ENCODE assay signal across 10 mouse cellular contexts in the genomic region with DNA sequence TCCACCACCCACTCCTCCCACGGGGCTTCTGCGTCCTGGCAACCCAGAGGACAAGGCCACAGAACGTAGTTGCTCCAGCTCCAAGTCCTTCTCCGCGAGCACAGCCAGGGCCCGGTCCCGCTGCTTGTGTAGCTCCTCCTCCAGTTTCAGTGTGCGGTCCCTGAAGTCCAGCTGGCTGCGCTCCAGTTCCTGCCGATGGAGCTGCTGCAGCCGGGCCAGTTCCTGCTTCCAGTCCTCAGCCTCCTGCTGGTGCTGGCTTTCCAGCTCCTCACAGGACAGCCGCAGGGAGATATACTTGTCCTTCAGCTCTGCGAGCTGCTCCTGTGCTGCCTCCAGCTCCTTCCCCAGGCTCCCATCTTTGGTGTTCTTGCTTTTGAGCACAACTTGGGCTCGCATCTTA. TPM values are rescaled to one million over a fixed set of nuclear protein-coding genes. Genes with fewer than 3 reads are reported as not detected.
A peak's percentile ranks its signal among the peaks of the same experiment; 100 is the strongest.
DNase-seq lines count a peak whose midpoint lies in the region; ATAC-seq and TF ChIP-seq lines count a peak whose summit lies in the region.
"Had no signal": no experiment of that assay in that cellular context is flagged by ENCODE, and none has a peak within 500 bp of the region (broad histone marks: within the 10 kb centered on the region; RNA-seq: fewer than 3 reads in every experiment).

No protein-coding gene starts in this region.

- peaks cover 44% of the 10 kb centered on the region for H3K4me1 ChIP-seq in kidney, embryonic 16.5 days (ENCODE audit: insufficient read depth, low read length)
- peaks cover 19% of the 10 kb centered on the region; the same call in 1 of the 2 replicates for H3K4me1 ChIP-seq in lung, postnatal 0 days (ENCODE audit: insufficient read depth, low read depth, low read length)

- H3K9me3 ChIP-seq in kidney, embryonic 16.5 days (ENCODE audit: low read length), result no peaks in the 10 kb centered on the region
- H3K9me3 ChIP-seq in lung, postnatal 0 days (ENCODE audit: low read length), result no peaks in the 10 kb centered on the region
- H3K9me3 ChIP-seq: liver, embryonic 13.5 days had no signal

- H3K36me3 ChIP-seq in kidney, embryonic 16.5 days (ENCODE audit: insufficient read depth, low read length), result peaks cover 33% of the 10 kb centered on the region
- H3K36me3 ChIP-seq in lung, postnatal 0 days (ENCODE audit: insufficient read depth, low read length), result peaks cover 14% of the 10 kb centered on the region; the same call in 1 of the 2 replicates

- H3K27ac ChIP-seq in kidney, embryonic 16.5 days (ENCODE audit: low read length), result 0 out of 2 replicates have a peak overlapping the region, but pooled peaks have one; percentile 30
- no peak overlapping the region for H3K27ac ChIP-seq in lung, postnatal 0 days (ENCODE audit: low read length)
- H3K27ac ChIP-seq: liver, embryonic 13.5 days had no signal

- DNase-seq in urinary bladder, postnatal 4 days (ENCODE audit: low spot score in 2 of 2), result peak; percentile 73 to 86
- no peak for DNase-seq in urinary bladder, postnatal 10 days (ENCODE audit: low spot score)
- peak; percentile 75 to 83 for DNase-seq in gastrocnemius, adult 8-10 months (ENCODE audit: low spot score in 2 of 2)
- DNase-seq in lung, postnatal 0 days (ENCODE audit: low spot score), result peak; percentile 65
- DNase-seq in embryo, embryonic 11 days, result no peak
- no peak for DNase-seq in spleen, adult 18-20 months
- DNase-seq: liver, embryonic 13.5 days had no signal

- no peak for TF ChIP-seq CTCF in lung, postnatal 0 days (IDR thresholded peaks at IDR 0.05)

- WGBS in kidney, embryonic 16.5 days, result 63% methylated on average over 14 of the region's 14 CpGs
- WGBS in lung, postnatal 0 days, result 66% methylated on average over 11 of the region's 14 CpGs

- H3K9ac ChIP-seq in kidney, embryonic 16.5 days (replicated peaks; ENCODE audit: low read length), result no peak overlapping the region
- H3K9ac ChIP-seq in lung, postnatal 0 days (replicated peaks; ENCODE audit: low read depth), result no peak overlapping the region
- H3K9ac ChIP-seq: liver, embryonic 13.5 days had no signal

- H3K4me2 ChIP-seq in kidney, embryonic 16.5 days (replicated peaks; ENCODE audit: low read depth, low read length), result peak overlapping the region; percentile 17
- H3K4me2 ChIP-seq in lung, postnatal 0 days (replicated peaks; ENCODE audit: low read depth, low read length), result no peak overlapping the region
- H3K4me2 ChIP-seq: liver, embryonic 13.5 days had no signal

- no peak for TF ChIP-seq EP300 in lung, postnatal 0 days (IDR thresholded peaks at IDR 0.05)

- peak; percentile 11; the same call in 1 of the 2 replicates for ATAC-seq in kidney, embryonic 16.5 days (ENCODE audit: low FRiP score, low TSS enrichment)
- ATAC-seq in lung, postnatal 0 days, result no peak
- ATAC-seq in erythroblast, adult 5-6 weeks (replicated peaks; ENCODE audit: low FRiP score, poor library complexity, severe bottlenecking), result no peak

- H3K27me3 ChIP-seq in kidney, embryonic 16.5 days (ENCODE audit: insufficient read depth, low read length), result no peaks in the 10 kb centered on the region
- H3K27me3 ChIP-seq in lung, postnatal 0 days (replicated peaks; ENCODE audit: insufficient read depth, low read length), result no peaks in the 10 kb centered on the region
- H3K27me3 ChIP-seq: liver, embryonic 13.5 days had no signal

- H3K4me3 ChIP-seq in kidney, embryonic 16.5 days (ENCODE audit: low read length), result no peak overlapping the region
- no peak overlapping the region for H3K4me3 ChIP-seq in lung, postnatal 0 days (ENCODE audit: low read depth, low read length)
- H3K4me3 ChIP-seq: liver, embryonic 13.5 days had no signal

RNA-seq across cellular contexts. Expression of a gene that starts 4.9 kb away (rescaled TPM):
- total RNA-seq in gastrocnemius, adult 8-10 months (2022), result 10 to 100 TPM; 73.1 to 79.0 (median 74.8) TPM
- polyA plus RNA-seq in kidney, embryonic 16.5 days (2015; fragmentation: Nextera tagmentation; extraction: Ambion mirVana), result 328 and 350 TPM in 2 replicates
- polyA plus RNA-seq in lung, postnatal 0 days (2015; fragmentation: Nextera tagmentation; extraction: Ambion mirVana), result 314 and 340 TPM in 2 replicates
- total RNA-seq in erythroblast, adult 5-6 weeks (2015; ENCODE audit: low replicate concordance), result 175 and 190 TPM in 2 replicates
- 211 and 230 TPM in 2 replicates for total RNA-seq in erythroblast, adult 5-6 weeks (2017; ENCODE audit: low replicate concordance)

RNA-seq across cellular contexts. Expression of a gene that starts 9.1 kb away (rescaled TPM):
- total RNA-seq in gastrocnemius, adult 8-10 months (2022), result not detected
- polyA plus RNA-seq in kidney, embryonic 16.5 days (2015; fragmentation: Nextera tagmentation; extraction: Ambion mirVana), result not detected in 2 replicates
- not detected in 2 replicates for polyA plus RNA-seq in lung, postnatal 0 days (2015; fragmentation: Nextera tagmentation; extraction: Ambion mirVana)
- total RNA-seq in erythroblast, adult 5-6 weeks (2015; ENCODE audit: low replicate concordance), result 0.77 TPM in 1 of 2 replicates, not detected in the other
- 0.09 TPM in 1 of 2 replicates, not detected in the other for total RNA-seq in erythroblast, adult 5-6 weeks (2017; ENCODE audit: low replicate concordance)
- polyA plus RNA-seq: spleen, adult 2 months had no signal

RNA-seq across cellular contexts. Expression of a gene that starts 9.7 kb away (rescaled TPM):
- total RNA-seq in gastrocnemius, adult 8-10 months (2022), result 1 to 10 TPM; 6.1 to 9.0 (median 6.5) TPM
- 11.5 and 12.6 TPM in 2 replicates for polyA plus RNA-seq in kidney, embryonic 16.5 days (2015; fragmentation: Nextera tagmentation; extraction: Ambion mirVana)
- 7.6 and 7.8 TPM in 2 replicates for polyA plus RNA-seq in lung, postnatal 0 days (2015; fragmentation: Nextera tagmentation; extraction: Ambion mirVana)
- total RNA-seq in erythroblast, adult 5-6 weeks (2015; ENCODE audit: low replicate concordance), result 8.4 and 8.5 TPM in 2 replicates
- 19.5 and 22.2 TPM in 2 replicates for total RNA-seq in erythroblast, adult 5-6 weeks (2017; ENCODE audit: low replicate concordance)

RNA-seq across cellular contexts. Expression of a gene that starts 20.6 kb away (rescaled TPM):
- 1 to 10 TPM; 3.5 to 5.9 (median 4.6) TPM for total RNA-seq in gastrocnemius, adult 8-10 months (2022)
- polyA plus RNA-seq in kidney, embryonic 16.5 days (2015; fragmentation: Nextera tagmentation; extraction: Ambion mirVana), result 13.5 and 17.9 TPM in 2 replicates
- 21.2 and 24.7 TPM in 2 replicates for polyA plus RNA-seq in lung, postnatal 0 days (2015; fragmentation: Nextera tagmentation; extraction: Ambion mirVana)
- total RNA-seq in erythroblast, adult 5-6 weeks (2015; ENCODE audit: low replicate concordance), result 19.2 and 32.8 TPM in 2 replicates
- 31.1 and 42.8 TPM in 2 replicates for total RNA-seq in erythroblast, adult 5-6 weeks (2017; ENCODE audit: low replicate concordance)

RNA-seq across cellular contexts. Expression of a gene that starts 30.7 kb away (rescaled TPM):
- not detected for total RNA-seq in gastrocnemius, adult 8-10 months (2022)
- polyA plus RNA-seq in kidney, embryonic 16.5 days (2015; fragmentation: Nextera tagmentation; extraction: Ambion mirVana), result not detected in 2 replicates
- not detected in 2 replicates for polyA plus RNA-seq in lung, postnatal 0 days (2015; fragmentation: Nextera tagmentation; extraction: Ambion mirVana)
- total RNA-seq in erythroblast, adult 5-6 weeks (2015; ENCODE audit: low replicate concordance), result not detected in 2 replicates
- not detected in 2 replicates for total RNA-seq in erythroblast, adult 5-6 weeks (2017; ENCODE audit: low replicate concordance)
- polyA plus RNA-seq: liver, embryonic 13.5 days; spleen, adult 2 months had no signal

Comparison
In these comparisons a context has a peak if more than half of its experiments do, and no peak if none do; other contexts are left out.
1. DNase-seq: peak in urinary bladder, postnatal 4 days (2 of 2), gastrocnemius, adult 8-10 months (2 of 2) and lung, postnatal 0 days (single experiment); none in urinary bladder, postnatal 10 days (single experiment), embryo, embryonic 11 days (single experiment) and spleen, adult 18-20 months (0 of 2).